Mouse (Mus musculus): Measurements from ENCODE around the gene Med27.

DNA sequence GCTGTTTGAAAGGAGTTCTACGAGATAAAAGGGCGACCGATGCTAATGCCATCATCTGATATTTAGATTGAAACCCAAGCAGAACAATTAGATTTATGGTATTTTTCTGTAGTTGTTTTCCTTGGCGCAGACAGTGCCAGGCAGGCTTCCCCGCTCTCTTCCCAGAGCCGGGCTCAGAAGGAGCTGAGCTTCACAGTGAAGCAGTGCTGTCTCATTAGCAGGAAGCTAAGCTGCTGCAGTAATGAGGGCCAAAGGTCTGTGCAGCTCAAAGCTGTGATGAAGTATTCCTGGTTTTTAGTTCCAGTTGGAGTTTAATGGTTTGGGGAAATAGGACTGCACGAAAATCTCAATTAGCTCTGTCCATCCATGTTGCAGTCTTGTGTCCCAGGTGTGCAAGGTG is 61.1 kb downstream of the Med27 start:
- no peak for TF ChIP-seq CTCF (conservative IDR thresholded peaks at IDR 0.05 in 1 of 2, IDR thresholded peaks at IDR 0.05 in 1 of 2; ENCODE audit: low read depth in 2 of 2, low read length in 2 of 2)
- no peak for TF ChIP-seq GABPA (IDR thresholded peaks at IDR 0.05; ENCODE audit: insufficient replicate concordance, low read depth, low read length)
- TF ChIP-seq ZMIZ1 (IDR thresholded peaks at IDR 0.05; ENCODE audit: low read depth, low read length) = no peak
- TF ChIP-seq HCFC1 (IDR thresholded peaks at IDR 0.05; ENCODE audit: low read depth, low read length) = no peak
- no peak for TF ChIP-seq POLR2AphosphoS2 (IDR thresholded peaks at IDR 0.05; ENCODE audit: low read depth, low read length)
- TF ChIP-seq SMC3 (IDR thresholded peaks at IDR 0.05; ENCODE audit: low read depth, low read length) = no peak
- no peak for TF ChIP-seq ZC3H11A (IDR thresholded peaks at IDR 0.05; ENCODE audit: low read depth, low read length)

All from CH12.LX (cell line).